Mouse (Mus musculus) heart, adult 2 months (tissue): ENCODE measurements around the gene Pbx2.

ENCODE experiments used
- CTCF ChIP-seq: fragments of 200-600 bp; IDR thresholded peaks from 2 replicates; pipeline ENCODE4 v1.8.1; 2022; ENCODE audit warnings: antibody characterized with exemption, mild to moderate bottlenecking, moderate library complexity
- EP300 ChIP-seq: fragments of 200-500 bp; IDR thresholded peaks from 2 replicates; pipeline ENCODE4 v1.6.1; 2011; ENCODE audit warnings: low read depth, low read length, control low read depth; ENCODE audit not compliant: insufficient read depth

DNA sequence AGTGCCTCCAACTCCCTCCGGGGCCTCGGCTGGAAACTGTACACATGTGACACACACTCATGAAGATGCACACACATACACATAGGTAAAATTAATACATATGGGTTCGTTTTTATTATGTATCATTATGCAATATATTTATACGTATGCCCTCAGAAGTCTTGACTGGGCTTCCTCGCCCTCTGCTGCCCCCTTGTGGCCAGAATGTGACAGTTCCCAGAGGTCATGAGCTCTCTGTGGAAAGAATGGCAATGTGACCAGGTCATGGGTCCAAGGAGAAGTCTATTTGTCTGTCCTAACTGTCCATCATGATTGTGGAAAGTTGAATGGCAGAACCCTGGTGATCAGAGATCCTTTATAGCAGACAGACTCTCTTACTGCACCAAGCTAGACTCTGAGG lies 35.6 kb upstream of the Pbx2 start:
- TF ChIP-seq EP300: peak; percentile 83; the same call in 1 of the 2 replicates
- peak; percentile 99 for TF ChIP-seq CTCF
